ENCODE assay signal across 11 mouse cellular contexts in the genomic region with DNA sequence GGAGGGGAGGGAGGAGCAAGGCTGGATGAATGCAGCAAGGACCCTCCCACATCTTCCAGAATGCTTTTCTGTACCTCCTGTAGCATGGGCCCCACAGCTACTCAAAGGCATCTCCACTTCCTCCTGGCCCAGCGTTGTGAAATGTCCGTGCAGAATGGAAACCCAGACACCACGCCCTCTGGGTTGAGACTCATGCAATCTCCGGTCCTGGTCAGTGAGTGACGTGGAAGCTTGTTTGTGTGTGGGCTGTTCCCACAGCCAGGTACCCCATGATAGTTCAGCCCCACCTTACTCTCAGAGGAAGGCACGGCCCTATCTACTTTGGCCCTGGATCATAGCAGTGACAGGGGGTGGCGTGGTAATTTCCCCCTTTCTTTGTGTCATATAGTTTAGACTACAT.
DNase-seq lines count a peak whose midpoint lies in the region; ATAC-seq and TF ChIP-seq lines count a peak whose summit lies in the region.
"Had no signal": no experiment of that assay in that cellular context is flagged by ENCODE, and none has a peak within 500 bp of the region (broad histone marks: within the 10 kb centered on the region; RNA-seq: fewer than 3 reads in every experiment).

No protein-coding gene starts in this region.

- no peak overlapping the region for H3K4me2 ChIP-seq in midbrain, embryonic 16.5 days (ENCODE audit: low read length)
- no peak overlapping the region for H3K4me2 ChIP-seq in intestine, embryonic 16.5 days (ENCODE audit: low read depth, low read length)
- no peak overlapping the region for H3K4me2 ChIP-seq in stomach, postnatal 0 days (replicated peaks; ENCODE audit: low read depth)
- H3K4me2 ChIP-seq in kidney, embryonic 14.5 days (replicated peaks; ENCODE audit: low read depth, low read length), result no peak overlapping the region

- DNase-seq in midbrain, embryonic 10.5 days (ENCODE audit: low spot score), result no peak
- peak; percentile 74 to 76 for DNase-seq in lung, postnatal 4 days
- peak; percentile 73 for DNase-seq in stomach, postnatal 0 days (ENCODE audit: low spot score)
- no peak for DNase-seq in urinary bladder, adult 2 months (ENCODE audit: low spot score)
- DNase-seq in cerebellum, adult 8-10 months, result no peak
- DNase-seq: cerebellum, adult 2 months; thymus, postnatal 36 days had no signal

- no peak for TF ChIP-seq CTCF in stomach, postnatal 0 days (IDR thresholded peaks at IDR 0.05; ENCODE audit: low read depth)

- peak overlapping the region; percentile 71 for H3K27ac ChIP-seq in midbrain, embryonic 10.5 days (replicated peaks)
- H3K27ac ChIP-seq in midbrain, embryonic 16.5 days (ENCODE audit: low read length), result no peak overlapping the region
- H3K27ac ChIP-seq in intestine, embryonic 16.5 days (ENCODE audit: low read length), result no peak overlapping the region
- H3K27ac ChIP-seq in stomach, postnatal 0 days (replicated peaks), result no peak overlapping the region; the same call in 1 of the 2 replicates
- H3K27ac ChIP-seq in kidney, embryonic 14.5 days (ENCODE audit: low read depth, low read length), result no peak overlapping the region
- H3K27ac ChIP-seq: layer of hippocampus, adult 2 months had no signal

- TF ChIP-seq EP300 in stomach, postnatal 0 days (optimal IDR thresholded peaks at IDR 0.05), result no peak

- no peak for ATAC-seq in midbrain, embryonic 16.5 days
- ATAC-seq in intestine, embryonic 16.5 days, result peak; percentile 76
- peak; percentile 87 for ATAC-seq in stomach, postnatal 0 days (ENCODE audit: low FRiP score, low TSS enrichment)
- no peak for ATAC-seq in kidney, embryonic 14.5 days (ENCODE audit: low FRiP score, low TSS enrichment)

- H3K36me3 ChIP-seq in midbrain, embryonic 10.5 days, result no peaks in the 10 kb centered on the region
- H3K36me3 ChIP-seq in midbrain, embryonic 16.5 days (ENCODE audit: control insufficient read depth, insufficient read depth, low read length), result no peaks in the 10 kb centered on the region
- no peaks in the 10 kb centered on the region for H3K36me3 ChIP-seq in intestine, embryonic 16.5 days (ENCODE audit: control insufficient read depth, insufficient read depth, low read length)
- no peaks in the 10 kb centered on the region for H3K36me3 ChIP-seq in stomach, postnatal 0 days (ENCODE audit: control insufficient read depth, insufficient read depth, low read length)
- H3K36me3 ChIP-seq in kidney, embryonic 14.5 days (ENCODE audit: control insufficient read depth, insufficient read depth, low read length), result no peaks in the 10 kb centered on the region

- no peak overlapping the region for H3K9ac ChIP-seq in midbrain, embryonic 16.5 days (ENCODE audit: low read depth, low read length)
- no peak overlapping the region for H3K9ac ChIP-seq in intestine, embryonic 16.5 days (ENCODE audit: low read depth, low read length)
- no peak overlapping the region for H3K9ac ChIP-seq in stomach, postnatal 0 days (ENCODE audit: low read length)
- H3K9ac ChIP-seq in kidney, embryonic 14.5 days (ENCODE audit: low read depth, low read length), result no peak overlapping the region

- no peak overlapping the region for H3K4me3 ChIP-seq in midbrain, embryonic 10.5 days
- no peak overlapping the region for H3K4me3 ChIP-seq in midbrain, embryonic 16.5 days (ENCODE audit: low read depth, low read length)
- H3K4me3 ChIP-seq in intestine, embryonic 16.5 days (ENCODE audit: low read length), result no peak overlapping the region
- no peak overlapping the region for H3K4me3 ChIP-seq in stomach, postnatal 0 days (ENCODE audit: low read depth, low read length)
- no peak overlapping the region for H3K4me3 ChIP-seq in kidney, embryonic 14.5 days (ENCODE audit: low read length)
- H3K4me3 ChIP-seq: layer of hippocampus, adult 2 months had no signal

- no peaks in the 10 kb centered on the region for H3K9me3 ChIP-seq in midbrain, embryonic 10.5 days (replicated peaks)
- H3K9me3 ChIP-seq in midbrain, embryonic 16.5 days (replicated peaks; ENCODE audit: control insufficient read depth, low read length, poor library complexity, severe bottlenecking), result no peaks in the 10 kb centered on the region
- no peaks in the 10 kb centered on the region for H3K9me3 ChIP-seq in intestine, embryonic 16.5 days (ENCODE audit: control insufficient read depth, low read length)
- no peaks in the 10 kb centered on the region for H3K9me3 ChIP-seq in stomach, postnatal 0 days (ENCODE audit: control insufficient read depth, low read length)
- no peaks in the 10 kb centered on the region for H3K9me3 ChIP-seq in kidney, embryonic 14.5 days (ENCODE audit: control insufficient read depth, low read length)

- H3K4me1 ChIP-seq in midbrain, embryonic 10.5 days, result peaks cover 27% of the 10 kb centered on the region
- H3K4me1 ChIP-seq in midbrain, embryonic 16.5 days (ENCODE audit: control insufficient read depth, insufficient read depth, low read length), result no peaks in the 10 kb centered on the region
- H3K4me1 ChIP-seq in intestine, embryonic 16.5 days (ENCODE audit: control insufficient read depth, insufficient read depth, low read length), result peaks cover 7% of the 10 kb centered on the region
- H3K4me1 ChIP-seq in stomach, postnatal 0 days (replicated peaks; ENCODE audit: control insufficient read depth, insufficient read depth), result no peaks in the 10 kb centered on the region
- peaks cover 7% of the 10 kb centered on the region; the same call in 1 of the 2 replicates for H3K4me1 ChIP-seq in kidney, embryonic 14.5 days (ENCODE audit: control insufficient read depth, insufficient read depth, low read length)

- no peaks in the 10 kb centered on the region for H3K27me3 ChIP-seq in midbrain, embryonic 10.5 days (ENCODE audit: low read depth, poor library complexity, severe bottlenecking)
- no peaks in the 10 kb centered on the region for H3K27me3 ChIP-seq in midbrain, embryonic 16.5 days (ENCODE audit: control insufficient read depth, insufficient read depth, low read depth, low read length)
- no peaks in the 10 kb centered on the region for H3K27me3 ChIP-seq in intestine, embryonic 16.5 days (replicated peaks; ENCODE audit: control insufficient read depth, insufficient read depth, low read length)
- no peaks in the 10 kb centered on the region for H3K27me3 ChIP-seq in stomach, postnatal 0 days (ENCODE audit: control insufficient read depth, insufficient read depth, low read length)
- no peaks in the 10 kb centered on the region for H3K27me3 ChIP-seq in kidney, embryonic 14.5 days (ENCODE audit: control insufficient read depth, insufficient read depth, low read length)

- 89% methylated on average over 7 of the region's 7 CpGs for WGBS in midbrain, embryonic 10.5 days
- 79% methylated on average over 7 of the region's 7 CpGs for WGBS in midbrain, embryonic 16.5 days
- 40% methylated on average over 7 of the region's 7 CpGs for WGBS in intestine, embryonic 16.5 days
- WGBS in stomach, postnatal 0 days, result 32% methylated on average over 7 of the region's 7 CpGs
- WGBS in kidney, embryonic 14.5 days, result 57% methylated on average over 7 of the region's 7 CpGs

Comparison
In these comparisons a context has a peak if more than half of its experiments do, and no peak if none do; other contexts are left out.
1. DNase-seq: peak in lung, postnatal 4 days (2 of 2) and stomach, postnatal 0 days (single experiment); none in midbrain, embryonic 10.5 days (single experiment), urinary bladder, adult 2 months (single experiment) and cerebellum, adult 8-10 months (single experiment).
2. ATAC-seq: peak in intestine, embryonic 16.5 days (single experiment) and stomach, postnatal 0 days (single experiment); none in midbrain, embryonic 16.5 days (single experiment) and kidney, embryonic 14.5 days (single experiment).